In the genomic region with DNA sequence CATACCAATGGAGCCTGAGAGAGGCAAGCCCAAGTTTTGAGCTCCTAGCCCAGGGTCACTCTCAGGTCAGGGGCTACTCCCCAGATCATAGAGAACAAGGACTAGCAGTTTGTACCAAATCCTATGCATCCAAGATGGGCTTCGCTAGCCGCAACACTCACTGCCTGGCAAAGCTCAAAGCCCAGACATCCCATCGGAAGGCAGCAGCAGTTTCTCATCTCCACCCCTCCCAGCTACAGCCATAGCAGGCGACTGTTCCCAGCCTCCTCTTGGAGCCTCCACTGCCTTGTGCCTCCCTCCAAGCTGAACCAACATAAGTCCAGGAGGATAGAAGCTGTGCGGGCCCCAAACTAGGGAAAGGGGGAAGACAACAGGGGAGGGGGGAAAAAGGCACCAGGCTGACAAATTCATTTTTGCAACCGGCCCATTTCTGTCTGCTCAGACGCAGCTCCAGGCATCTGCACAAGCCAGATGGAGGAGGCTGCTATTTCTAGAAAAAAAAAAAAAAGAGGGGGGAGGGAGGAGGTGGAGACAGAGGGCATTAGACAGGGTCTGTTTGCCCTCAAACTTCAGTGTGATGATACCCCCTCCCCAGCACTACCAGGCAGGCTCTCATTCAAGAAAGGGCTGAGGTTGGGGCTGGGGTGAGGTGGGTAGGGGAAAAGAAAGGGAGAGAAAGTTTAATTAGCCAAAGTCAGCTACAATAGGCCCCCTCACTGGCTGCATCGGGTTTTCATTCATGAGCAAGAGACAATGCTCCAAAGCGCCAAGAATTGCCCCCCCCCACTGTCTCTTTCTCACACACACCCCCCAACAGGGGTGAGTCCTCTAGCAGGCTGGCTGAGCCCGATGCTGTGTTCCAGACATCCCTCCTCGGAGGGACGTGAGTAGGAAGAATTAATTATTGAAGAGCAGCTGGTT, we compare ENCODE assay signal across 9 mouse cellular contexts. TPM values are rescaled to one million over a fixed set of nuclear protein-coding genes. Genes with fewer than 3 reads are reported as not detected.
A peak's percentile ranks its signal among the peaks of the same experiment; 100 is the strongest.
DNase-seq lines count a peak whose midpoint lies in the region; ATAC-seq lines count a peak whose summit lies in the region.
"Had no signal": no experiment of that assay in that cellular context is flagged by ENCODE, and none has a peak within 500 bp of the region (broad histone marks: within the 10 kb centered on the region; RNA-seq: fewer than 3 reads in every experiment).

No protein-coding gene starts in this region.

- peak; percentile 43 for DNase-seq in cerebellum, adult 11-12 months
- no peak for DNase-seq in cerebellum, adult 11 months
- DNase-seq in lung, adult 18-20 months: no peak
- no peak for DNase-seq in thymus, postnatal 25 days
- no peak for DNase-seq in layer of hippocampus, postnatal 10 days (ENCODE audit: low spot score in 2 of 2)

- peaks cover 56% of the 10 kb centered on the region for H3K4me1 ChIP-seq in lung, embryonic 16.5 days (replicated peaks; ENCODE audit: control insufficient read depth, insufficient read depth, low read length)
- peaks cover 64% of the 10 kb centered on the region for H3K4me1 ChIP-seq in limb, embryonic 12.5 days (replicated peaks)
- peaks cover 63% of the 10 kb centered on the region for H3K4me1 ChIP-seq in stomach, embryonic 15.5 days

- WGBS in lung, embryonic 16.5 days: 22% methylated on average over 12 of the region's 12 CpGs
- WGBS in limb, embryonic 12.5 days: 29% methylated on average over 12 of the region's 12 CpGs
- WGBS in stomach, embryonic 15.5 days: 26% methylated on average over 12 of the region's 12 CpGs

- H3K36me3 ChIP-seq in lung, embryonic 16.5 days (ENCODE audit: control insufficient read depth, insufficient read depth, low read length): no peaks in the 10 kb centered on the region
- peaks cover 11% of the 10 kb centered on the region; the same call in 1 of the 2 replicates for H3K36me3 ChIP-seq in limb, embryonic 12.5 days
- no peaks in the 10 kb centered on the region; the same call in 1 of the 2 replicates for H3K36me3 ChIP-seq in stomach, embryonic 15.5 days

- no peaks in the 10 kb centered on the region for H3K9me3 ChIP-seq in lung, embryonic 16.5 days (ENCODE audit: control insufficient read depth, low read length)
- H3K9me3 ChIP-seq in limb, embryonic 12.5 days: no peaks in the 10 kb centered on the region
- no peaks in the 10 kb centered on the region for H3K9me3 ChIP-seq in stomach, embryonic 15.5 days

- H3K4me2 ChIP-seq in lung, embryonic 16.5 days (ENCODE audit: low read depth, low read length): peak overlapping the region; percentile 94
- H3K4me2 ChIP-seq in limb, embryonic 12.5 days: peak overlapping the region; percentile 84
- peak overlapping the region; percentile 87 for H3K4me2 ChIP-seq in stomach, embryonic 15.5 days

- peak overlapping the region; percentile 17 for H3K4me3 ChIP-seq in lung, embryonic 16.5 days (ENCODE audit: low read length)
- H3K4me3 ChIP-seq in limb, embryonic 12.5 days (replicated peaks): peak overlapping the region; percentile 82; the same call in 1 of the 2 replicates
- H3K4me3 ChIP-seq in stomach, embryonic 15.5 days (replicated peaks): peak overlapping the region; percentile 75

- H3K9ac ChIP-seq in lung, embryonic 16.5 days (ENCODE audit: low read length): 0 out of 2 replicates have a peak overlapping the region, but pooled peaks have one; percentile 38
- H3K9ac ChIP-seq in limb, embryonic 12.5 days (replicated peaks): no peak overlapping the region; the same call in none of the 2 replicates
- H3K9ac ChIP-seq in stomach, embryonic 15.5 days: no peak overlapping the region

- no peaks in the 10 kb centered on the region for H3K27me3 ChIP-seq in lung, embryonic 16.5 days (ENCODE audit: control insufficient read depth, insufficient read depth, low read depth, low read length)
- peaks cover 30% of the 10 kb centered on the region for H3K27me3 ChIP-seq in limb, embryonic 12.5 days
- H3K27me3 ChIP-seq in stomach, embryonic 15.5 days (replicated peaks): no peaks in the 10 kb centered on the region

- H3K27ac ChIP-seq in lung, embryonic 16.5 days (ENCODE audit: low read length): no peak overlapping the region
- no peak overlapping the region for H3K27ac ChIP-seq in limb, embryonic 12.5 days
- H3K27ac ChIP-seq in stomach, embryonic 15.5 days: peak overlapping the region; percentile 87

- no peak for ATAC-seq in lung, embryonic 16.5 days (ENCODE audit: low read depth)
- no peak for ATAC-seq in limb, embryonic 12.5 days (ENCODE audit: insufficient number of reproducible peaks, insufficient read depth, low FRiP score, low TSS enrichment, low read depth)
- ATAC-seq in stomach, embryonic 15.5 days (ENCODE audit: insufficient read depth, low FRiP score, low read depth): no peak

RNA-seq across cellular contexts. Expression of a gene that starts 2.4 kb away (rescaled TPM):
- polyA plus RNA-seq in lung, embryonic 16.5 days (2015; fragmentation: Nextera tagmentation; extraction: Ambion mirVana): 70.1 and 80.4 TPM in 2 replicates
- 58.1 and 64.3 TPM in 2 replicates for polyA plus RNA-seq in limb, embryonic 12.5 days (2016; fragmentation: Nextera tagmentation; extraction: Ambion mirVana)
- 68.7 and 71.3 TPM in 2 replicates for polyA plus RNA-seq in stomach, embryonic 15.5 days (2015; fragmentation: Nextera tagmentation; extraction: Ambion mirVana)
- 100 to 1,000 TPM; 164 to 207 TPM for total RNA-seq in layer of hippocampus, postnatal 10 days (2021)

RNA-seq across cellular contexts. Expression of a gene that starts 21.2 kb away (rescaled TPM):
- 18.7 and 19.4 TPM in 2 replicates for polyA plus RNA-seq in lung, embryonic 16.5 days (2015; fragmentation: Nextera tagmentation; extraction: Ambion mirVana)
- polyA plus RNA-seq in limb, embryonic 12.5 days (2016; fragmentation: Nextera tagmentation; extraction: Ambion mirVana): 21.7 and 23.5 TPM in 2 replicates
- 11.4 and 11.7 TPM in 2 replicates for polyA plus RNA-seq in stomach, embryonic 15.5 days (2015; fragmentation: Nextera tagmentation; extraction: Ambion mirVana)
- 1 to 10 TPM in 1 of 2 experiments, under 1 TPM in 1; 0.94 to 1.0 TPM for total RNA-seq in layer of hippocampus, postnatal 10 days (2021)
- total RNA-seq: neutrophil, adult 5-6 weeks had no signal

RNA-seq across cellular contexts. Expression of a gene that starts 38.1 kb away (rescaled TPM):
- polyA plus RNA-seq in lung, embryonic 16.5 days (2015; fragmentation: Nextera tagmentation; extraction: Ambion mirVana): 28.3 and 28.6 TPM in 2 replicates
- 36.6 and 36.8 TPM in 2 replicates for polyA plus RNA-seq in limb, embryonic 12.5 days (2016; fragmentation: Nextera tagmentation; extraction: Ambion mirVana)
- polyA plus RNA-seq in stomach, embryonic 15.5 days (2015; fragmentation: Nextera tagmentation; extraction: Ambion mirVana): 29.6 and 32.1 TPM in 2 replicates
- 10 to 100 TPM; 44.4 to 45.4 TPM for total RNA-seq in layer of hippocampus, postnatal 10 days (2021)

RNA-seq across cellular contexts. Expression of a gene that starts 41.0 kb away (rescaled TPM):
- polyA plus RNA-seq in lung, embryonic 16.5 days (2015; fragmentation: Nextera tagmentation; extraction: Ambion mirVana): 0.05 and 0.08 TPM in 2 replicates
- polyA plus RNA-seq in limb, embryonic 12.5 days (2016; fragmentation: Nextera tagmentation; extraction: Ambion mirVana): 0.16 and 0.19 TPM in 2 replicates
- polyA plus RNA-seq in stomach, embryonic 15.5 days (2015; fragmentation: Nextera tagmentation; extraction: Ambion mirVana): 0.09 TPM in 1 of 2 replicates, not detected in the other
- under 1 TPM; 0.64 to 0.76 TPM for total RNA-seq in layer of hippocampus, postnatal 10 days (2021)
- total RNA-seq: neutrophil, adult 5-6 weeks had no signal

RNA-seq across cellular contexts. Expression of a gene that starts 42.4 kb away (rescaled TPM):
- 108 and 130 TPM in 2 replicates for polyA plus RNA-seq in lung, embryonic 16.5 days (2015; fragmentation: Nextera tagmentation; extraction: Ambion mirVana)
- 103 TPM in 2 replicates for polyA plus RNA-seq in limb, embryonic 12.5 days (2016; fragmentation: Nextera tagmentation; extraction: Ambion mirVana)
- 110 and 112 TPM in 2 replicates for polyA plus RNA-seq in stomach, embryonic 15.5 days (2015; fragmentation: Nextera tagmentation; extraction: Ambion mirVana)
- total RNA-seq in layer of hippocampus, postnatal 10 days (2021): 10 to 100 TPM; 73.8 to 77.8 TPM

Comparison
In these comparisons a context has a peak if more than half of its experiments do, and no peak if none do; other contexts are left out.
1. H3K4me3 ChIP-seq: peak in every context shown above with its lines; median percentile 82 in limb, embryonic 12.5 days; 75 in stomach, embryonic 15.5 days; 17 in lung, embryonic 16.5 days.